Mouse (Mus musculus) ES-E14 (cell line): ENCODE data around the gene Dip2b.

Experiments used
- CHD2 ChIP-seq: IDR thresholded peaks from 2 replicates; pipeline ENCODE4 v1.6.1; 2014; ENCODE audit warnings: mild to moderate bottlenecking, low read depth, low read length, inconsistent platforms
- MAFK ChIP-seq: IDR thresholded peaks from 2 replicates; pipeline ENCODE4 v1.6.1; 2014; ENCODE audit warnings: mild to moderate bottlenecking, low read depth, low read length, inconsistent platforms; ENCODE audit not compliant: insufficient read depth

DNA sequence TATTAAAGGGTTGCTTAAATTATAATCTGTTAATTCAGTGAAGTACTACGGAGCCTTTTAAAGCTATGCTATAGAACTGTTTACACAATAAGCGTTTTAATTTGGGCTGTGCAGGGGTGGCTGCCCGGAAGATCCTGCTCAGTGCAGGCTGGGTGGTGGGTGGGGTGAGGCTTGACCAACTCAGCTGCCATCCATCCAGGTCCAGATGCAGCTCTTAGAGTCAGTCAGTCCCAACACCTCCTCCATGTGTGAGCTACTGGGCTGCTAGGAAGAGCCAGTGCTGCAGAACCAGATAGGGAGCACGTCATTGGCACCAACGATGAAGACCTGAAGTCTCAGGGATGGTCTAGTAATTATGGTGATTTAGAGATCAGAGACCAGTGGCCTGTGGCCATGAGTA is 101.2 kb downstream of the Dip2b start:
- TF ChIP-seq MAFK (no peak), CHD2 (no peak)
